Mouse (Mus musculus): Measurements from ENCODE around the gene Nqo2.

- TF ChIP-seq POLR2A (IDR thresholded peaks at IDR 0.05; ENCODE audit: borderline replicate concordance, insufficient read depth, low read length) (no peak; the same call in 1 of the 2 replicates), CTCF (IDR thresholded peaks at IDR 0.05; ENCODE audit: borderline replicate concordance, insufficient read depth, low read depth, low read length) (peak; percentile 34; the same call in 1 of the 2 replicates)
These were observed 37.8 kb downstream of the Nqo2 start, which contains the start of the genes Ripk1 and Serpinb6a for GRCm38 (mm10) chr13:34002058-34003006.

All from cerebellum, adult 2 months (tissue).